Mouse (Mus musculus): Measurements from ENCODE around the gene Thsd1. TPM values are rescaled to one million over a fixed set of nuclear protein-coding genes. Genes with fewer than 3 reads are reported as not detected.

Thsd1 gene
- polyA plus RNA-seq, 1 experiment, result 2.0 TPM

GRCm38 (mm10) chr8:22260091-22260722, 33.1 kb downstream of the Thsd1 start:
- Histone ChIP-seq H3K36me3 (replicated peaks; ENCODE audit: low read length) (peaks cover 10% of the 10 kb centered on the region), H3K4me1 (peaks cover 16% of the 10 kb centered on the region), H3K9me3 (peaks cover 7% of the 10 kb centered on the region), H3K4me3 (replicated peaks) (no peak overlapping the region), H3K27me3 (replicated peaks) (no peaks in the 10 kb centered on the region)
- TF ChIP-seq FLI1 (IDR thresholded peaks at IDR 0.05; ENCODE audit: low read length) (no peak), GATA1 (IDR thresholded peaks at IDR 0.05; ENCODE audit: borderline replicate concordance, low read length) (no peak)

DNA sequence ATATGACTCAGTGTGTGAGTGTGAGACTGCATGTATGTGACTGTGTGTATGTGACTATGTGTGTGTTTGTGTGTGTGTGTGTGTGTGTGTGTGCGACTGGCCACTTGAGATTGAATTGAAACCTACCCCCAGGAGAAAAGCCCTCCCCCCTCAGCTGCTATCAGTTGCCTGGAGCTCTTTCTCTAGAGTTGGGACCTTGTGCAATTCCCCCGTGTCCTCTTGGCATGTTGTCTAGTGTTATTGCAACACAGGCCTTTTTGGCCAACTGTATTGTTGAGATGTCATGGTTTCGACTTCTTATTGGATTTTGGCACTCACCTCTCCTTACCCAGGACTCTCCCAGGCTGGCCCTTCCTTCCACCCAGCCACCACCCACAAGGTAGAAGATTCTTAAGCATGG, 35.2 kb downstream of the Thsd1 start:
- TF ChIP-seq GATA1 (IDR thresholded peaks at IDR 0.05; ENCODE audit: borderline replicate concordance, low read length) (no peak), FLI1 (IDR thresholded peaks at IDR 0.05; ENCODE audit: low read length) (no peak)
- peaks cover 6% of the 10 kb centered on the region for H3K4me1 ChIP-seq
- H3K9me3 ChIP-seq, result peaks cover 7% of the 10 kb centered on the region
- peaks cover 10% of the 10 kb centered on the region for H3K36me3 ChIP-seq (replicated peaks; ENCODE audit: low read length)
- H3K27me3 ChIP-seq (replicated peaks), result no peaks in the 10 kb centered on the region
- peak overlapping the region; percentile 67 for H3K4me3 ChIP-seq (replicated peaks)

GRCm38 (mm10) chr8:22264292-22264691, 37.2 kb downstream of the Thsd1 start:
- TF ChIP-seq FLI1 (IDR thresholded peaks at IDR 0.05; ENCODE audit: low read length) (no peak), GATA1 (IDR thresholded peaks at IDR 0.05; ENCODE audit: borderline replicate concordance, low read length) (no peak)
- Histone ChIP-seq H3K4me3 (replicated peaks) (no peak overlapping the region), H3K4me1 (peaks cover 6% of the 10 kb centered on the region), H3K36me3 (replicated peaks; ENCODE audit: low read length) (no peaks in the 10 kb centered on the region), H3K9me3 (0 out of 2 replicates have a peak, but pooled peaks cover 3% of the 10 kb centered on the region), H3K27me3 (replicated peaks) (no peaks in the 10 kb centered on the region)

DNA sequence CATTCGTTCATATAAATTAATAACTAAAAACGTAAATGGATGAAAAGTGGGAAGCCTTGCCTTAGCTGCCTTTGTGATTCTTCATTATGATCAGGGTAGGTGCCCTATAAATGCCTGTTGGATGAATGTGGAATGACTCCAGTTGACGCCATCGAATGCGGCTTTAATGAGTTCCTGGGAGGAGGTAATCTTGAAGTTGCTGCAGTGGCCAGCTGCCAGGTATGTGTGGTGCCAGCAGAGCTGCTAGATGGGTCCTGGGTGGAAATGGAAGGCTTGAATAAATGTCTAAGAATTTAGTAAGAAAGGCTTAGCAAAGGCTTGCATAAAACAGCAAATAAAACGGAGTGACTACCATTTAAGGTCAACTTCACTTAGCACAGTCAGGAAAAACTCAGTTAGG, 37.7 kb downstream of the Thsd1 start:
- TF ChIP-seq GATA1 (IDR thresholded peaks at IDR 0.05; ENCODE audit: borderline replicate concordance, low read length) (no peak), FLI1 (IDR thresholded peaks at IDR 0.05; ENCODE audit: low read length) (no peak)

DNA sequence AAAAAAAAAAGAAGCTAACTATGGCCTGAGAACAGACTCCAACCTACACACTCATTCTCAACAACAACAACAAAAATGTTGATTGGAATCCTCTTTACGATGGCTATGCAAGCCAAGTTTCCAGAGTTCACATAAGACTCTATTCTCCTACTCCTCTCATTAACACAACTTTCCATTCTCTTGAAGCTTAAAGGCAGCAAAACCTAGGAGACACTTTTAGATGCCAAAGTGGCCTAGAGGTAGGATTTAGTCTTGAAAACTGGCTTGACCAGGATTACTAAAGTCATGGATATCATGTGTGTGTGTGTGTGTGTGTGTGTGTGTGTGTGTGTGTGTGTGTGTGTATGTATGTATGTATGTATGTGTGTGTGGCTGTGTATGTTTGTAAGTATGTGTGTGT, 38.1 kb downstream of the Thsd1 start:
- Histone ChIP-seq H3K27me3 (replicated peaks) (no peaks in the 10 kb centered on the region), H3K36me3 (replicated peaks; ENCODE audit: low read length) (no peaks in the 10 kb centered on the region)

More for the DNA sequence above, 37.7 kb downstream of the Thsd1 start:
- Histone ChIP-seq H3K4me3 (replicated peaks) (no peak overlapping the region), H3K4me1 (peaks cover 6% of the 10 kb centered on the region), H3K27me3 (replicated peaks) (no peaks in the 10 kb centered on the region), H3K36me3 (replicated peaks; ENCODE audit: low read length) (no peaks in the 10 kb centered on the region), H3K9me3 (0 out of 2 replicates have a peak, but pooled peaks cover 3% of the 10 kb centered on the region)

GRCm38 (mm10) chr8:22266809-22267208, 39.7 kb downstream of the Thsd1 start:
- TF ChIP-seq GATA1 (IDR thresholded peaks at IDR 0.05; ENCODE audit: borderline replicate concordance, low read length), result no peak
- TF ChIP-seq FLI1 (IDR thresholded peaks at IDR 0.05; ENCODE audit: low read length), result no peak
- Histone ChIP-seq H3K4me3 (replicated peaks) (no peak overlapping the region), H3K27me3 (replicated peaks) (no peaks in the 10 kb centered on the region), H3K4me1 (no peaks in the 10 kb centered on the region; the same call in 1 of the 2 replicates), H3K9me3 (0 out of 2 replicates have a peak, but pooled peaks cover 3% of the 10 kb centered on the region), H3K36me3 (replicated peaks; ENCODE audit: low read length) (no peaks in the 10 kb centered on the region)

More for the DNA sequence above, 38.1 kb downstream of the Thsd1 start:
- Histone ChIP-seq H3K9me3 (0 out of 2 replicates have a peak, but pooled peaks cover 3% of the 10 kb centered on the region), H3K4me1 (peaks cover 3% of the 10 kb centered on the region; the same call in 1 of the 2 replicates), H3K4me3 (replicated peaks) (no peak overlapping the region)
- TF ChIP-seq FLI1 (IDR thresholded peaks at IDR 0.05; ENCODE audit: low read length), result no peak
- TF ChIP-seq GATA1 (IDR thresholded peaks at IDR 0.05; ENCODE audit: borderline replicate concordance, low read length), result no peak

DNA sequence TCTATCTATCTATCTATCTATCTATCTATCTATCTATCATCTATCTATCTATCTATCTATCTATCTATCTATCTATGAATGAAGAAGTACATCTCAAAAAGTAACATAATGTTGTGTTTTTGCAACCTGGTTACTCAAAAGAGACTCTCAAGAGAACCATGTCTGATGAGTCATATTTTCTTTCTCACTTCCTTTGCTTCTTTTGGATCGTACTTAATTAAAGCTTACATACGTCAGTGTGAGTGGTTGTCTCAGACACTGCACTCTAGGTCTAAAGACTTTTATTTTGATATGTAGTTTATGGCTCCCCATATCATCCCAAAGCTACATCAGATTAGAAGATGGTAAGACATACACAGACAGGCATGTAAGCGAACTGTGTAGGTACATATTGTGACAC, 46.0 kb downstream of the Thsd1 start:
- H3K4me3 ChIP-seq (replicated peaks), result no peak overlapping the region
- no peaks in the 10 kb centered on the region for H3K36me3 ChIP-seq (replicated peaks; ENCODE audit: low read length)
- H3K9me3 ChIP-seq, result 0 out of 2 replicates have a peak, but pooled peaks cover 3% of the 10 kb centered on the region
- TF ChIP-seq GATA1 (IDR thresholded peaks at IDR 0.05; ENCODE audit: borderline replicate concordance, low read length), result no peak
- TF ChIP-seq FLI1 (IDR thresholded peaks at IDR 0.05; ENCODE audit: low read length), result no peak
- no peaks in the 10 kb centered on the region for H3K4me1 ChIP-seq
- H3K27me3 ChIP-seq (replicated peaks), result no peaks in the 10 kb centered on the region

DNA sequence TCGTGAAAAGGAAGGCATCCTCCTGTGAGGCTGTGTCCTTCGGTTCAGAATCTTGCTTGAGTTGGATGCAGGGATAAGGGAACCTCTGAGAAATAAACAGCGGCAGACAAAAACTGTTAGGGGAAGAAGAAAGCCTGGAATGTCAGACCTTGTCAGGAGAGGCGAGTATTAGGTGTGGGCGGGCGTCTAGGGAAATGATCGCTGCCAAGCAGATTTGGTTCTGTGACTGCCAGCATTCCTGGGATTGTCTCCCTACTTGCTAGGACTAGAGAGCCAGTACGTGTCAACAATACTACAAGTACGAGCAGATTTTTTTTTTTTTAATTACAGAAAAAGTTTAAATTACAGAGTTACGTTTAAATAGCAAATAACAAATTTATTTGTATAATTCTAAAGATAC, 47.5 kb downstream of the Thsd1 start:
- TF ChIP-seq FLI1 (IDR thresholded peaks at IDR 0.05; ENCODE audit: low read length) (no peak), GATA1 (IDR thresholded peaks at IDR 0.05; ENCODE audit: borderline replicate concordance, low read length) (no peak)
- H3K4me1 ChIP-seq, result no peaks in the 10 kb centered on the region
- no peaks in the 10 kb centered on the region for H3K36me3 ChIP-seq (replicated peaks; ENCODE audit: low read length)
- no peak overlapping the region for H3K4me3 ChIP-seq (replicated peaks)
- H3K9me3 ChIP-seq, result no peaks in the 10 kb centered on the region
- H3K27me3 ChIP-seq (replicated peaks), result peaks cover 3% of the 10 kb centered on the region

GRCm38 (mm10) chr8:22282999-22283491, 55.9 kb downstream of the Thsd1 start, which contains the start of gene Tpte:
Tpte (plus strand) TSS chr8:22283441.
- H3K4me3 ChIP-seq (replicated peaks), result no peak within 1 kb of the TSS
- TF ChIP-seq FLI1 (IDR thresholded peaks at IDR 0.05; ENCODE audit: low read length), result no peak
- no peak for TF ChIP-seq GATA1 (IDR thresholded peaks at IDR 0.05; ENCODE audit: borderline replicate concordance, low read length)
- H3K9me3 ChIP-seq, result peaks cover 6% of the 10 kb centered on the region
- no peaks in the 10 kb centered on the region for H3K4me1 ChIP-seq
- H3K27me3 ChIP-seq (replicated peaks), result peaks cover 3% of the 10 kb centered on the region
- H3K36me3 ChIP-seq (replicated peaks; ENCODE audit: low read length), result no peaks in the 10 kb centered on the region

GRCm38 (mm10) chr8:22302326-22302725, 75.2 kb downstream of the Thsd1 start:
- H3K4me3 ChIP-seq (replicated peaks), result no peak overlapping the region
- peaks cover 4% of the 10 kb centered on the region for H3K27me3 ChIP-seq (replicated peaks)
- TF ChIP-seq FLI1 (IDR thresholded peaks at IDR 0.05; ENCODE audit: low read length) (no peak), GATA1 (IDR thresholded peaks at IDR 0.05; ENCODE audit: borderline replicate concordance, low read length) (no peak)
- H3K36me3 ChIP-seq (replicated peaks; ENCODE audit: low read length), result no peaks in the 10 kb centered on the region
- H3K9me3 ChIP-seq, result no peaks in the 10 kb centered on the region
- peaks cover 18% of the 10 kb centered on the region for H3K4me1 ChIP-seq

Data from megakaryocyte, embryonic 14.5 days (primary cell).